Mouse (Mus musculus) ES-E14 (cell line): Measurements from ENCODE around the gene Tpbg.

Source experiments
- CHD2 ChIP-seq: IDR thresholded peaks from 2 replicates; pipeline ENCODE4 v1.6.1; 2014; ENCODE audit warnings: mild to moderate bottlenecking, low read depth, low read length, inconsistent platforms
- ZC3H11A ChIP-seq: IDR thresholded peaks from 2 replicates; pipeline ENCODE4 v1.6.1; 2012; ENCODE audit warnings: low read depth, mild to moderate bottlenecking, inconsistent platforms, low read length, borderline replicate concordance

DNA sequence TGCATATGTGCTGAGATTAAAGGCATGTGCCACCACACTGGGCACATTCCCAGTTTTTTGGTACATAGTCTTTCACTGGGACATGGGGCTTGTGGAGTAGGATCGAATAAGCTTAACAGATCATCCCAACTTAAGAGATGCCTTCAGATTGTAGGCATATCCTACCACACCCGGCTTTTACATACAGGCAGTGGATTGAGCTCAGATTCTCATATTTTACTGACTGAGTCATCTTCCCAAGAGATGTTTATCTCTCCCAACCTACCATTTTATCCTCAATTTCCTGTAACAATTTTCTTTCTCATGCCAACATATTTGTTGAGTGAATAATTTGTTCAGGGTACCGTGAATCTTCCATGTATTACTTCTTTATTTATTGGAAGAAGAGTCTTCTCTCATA lies 32.9 kb upstream of the Tpbg start:
- TF ChIP-seq ZC3H11A (no peak), CHD2 (no peak)
